In genomic region chr13:12228248-12228647, GRCm38 (mm10) we compare ENCODE assay signal across 30 mouse cellular contexts. TPM values are rescaled to one million over a fixed set of nuclear protein-coding genes. Genes with fewer than 3 reads are reported as not detected.
DNase-seq lines count a peak whose midpoint lies in the region; ATAC-seq and TF ChIP-seq lines count a peak whose summit lies in the region.
"Had no signal": no experiment of that assay in that cellular context is flagged by ENCODE, and none has a peak within 500 bp of the region (broad histone marks: within the 10 kb centered on the region; RNA-seq: fewer than 3 reads in every experiment).

No protein-coding gene starts in this region.

- ATAC-seq in kidney, embryonic 15.5 days (replicated peaks; ENCODE audit: low FRiP score), result no peak
- no peak for ATAC-seq in liver, embryonic 12.5 days
- ATAC-seq: forebrain, embryonic 15.5 days; intestine, postnatal 0 days; midbrain, embryonic 15.5 days had no signal

- WGBS in kidney, adult 2 months, result 55% methylated on average over 4 of the region's 4 CpGs
- 91% methylated on average over 4 of the region's 4 CpGs for WGBS in kidney, embryonic 15.5 days
- 83% methylated on average over 4 of the region's 4 CpGs for WGBS in liver, adult 2 months
- 88% methylated on average over 4 of the region's 4 CpGs for WGBS in liver, embryonic 12.5 days (ENCODE audit: insufficient replicate concordance)

- peak overlapping the region; percentile 66; the same call in 1 of the 2 replicates for H3K27ac ChIP-seq in kidney, adult 2 months (ENCODE audit: insufficient read depth, low read depth, low read length)
- no peak overlapping the region for H3K27ac ChIP-seq in kidney, embryonic 15.5 days
- H3K27ac ChIP-seq in liver, adult 2 months (replicated peaks; ENCODE audit: insufficient read depth, low read depth, low read length), result no peak overlapping the region
- H3K27ac ChIP-seq in liver, embryonic 12.5 days, result no peak overlapping the region
- H3K27ac ChIP-seq: embryonic facial prominence, embryonic 13.5 days; forebrain, embryonic 10.5 days; forebrain, embryonic 15.5 days; heart, embryonic 13.5 days; hindbrain, embryonic 14.5 days; layer of hippocampus, adult 2 months; left cerebral cortex, adult 2 months; liver, embryonic 14.5 days; midbrain, embryonic 10.5 days; midbrain, embryonic 15.5 days; neural tube, embryonic 15.5 days had no signal

- no peak overlapping the region for H3K9ac ChIP-seq in kidney, embryonic 15.5 days
- H3K9ac ChIP-seq in liver, adult 2 months (ENCODE audit: low read depth, low read length), result no peak overlapping the region
- no peak overlapping the region for H3K9ac ChIP-seq in liver, embryonic 12.5 days
- H3K9ac ChIP-seq: embryonic facial prominence, embryonic 13.5 days; forebrain, embryonic 15.5 days; heart, embryonic 13.5 days; hindbrain, embryonic 14.5 days; liver, embryonic 14.5 days; midbrain, embryonic 15.5 days; neural tube, embryonic 15.5 days had no signal

- no peak for TF ChIP-seq CTCF in kidney, adult 2 months (conservative IDR thresholded peaks at IDR 0.05; ENCODE audit: insufficient read depth, insufficient read length, low read depth, low read length)
- no peak for TF ChIP-seq CTCF in liver, adult 2 months (IDR thresholded peaks at IDR 0.05; ENCODE audit: low read depth, low read length)

- H3K9me3 ChIP-seq in kidney, embryonic 15.5 days (replicated peaks), result no peaks in the 10 kb centered on the region
- no peaks in the 10 kb centered on the region for H3K9me3 ChIP-seq in liver, embryonic 12.5 days (replicated peaks)
- H3K9me3 ChIP-seq: embryonic facial prominence, embryonic 13.5 days; forebrain, embryonic 10.5 days; forebrain, embryonic 15.5 days; G1E; heart, embryonic 13.5 days; midbrain, embryonic 10.5 days; midbrain, embryonic 15.5 days; neural tube, embryonic 15.5 days had no signal

- no peak for TF ChIP-seq POLR2A in kidney, adult 2 months (IDR thresholded peaks at IDR 0.05; ENCODE audit: low read depth, low read length)
- no peak for TF ChIP-seq POLR2A in liver, adult 2 months (IDR thresholded peaks at IDR 0.05; ENCODE audit: extremely low read depth, insufficient read depth, low read length)

- no peaks in the 10 kb centered on the region for H3K27me3 ChIP-seq in kidney, adult 2 months (replicated peaks; ENCODE audit: control insufficient read depth, insufficient read depth, low read length)
- no peaks in the 10 kb centered on the region for H3K27me3 ChIP-seq in kidney, embryonic 15.5 days
- H3K27me3 ChIP-seq in liver, adult 2 months (ENCODE audit: control insufficient read depth, insufficient read depth, low read length), result no peaks in the 10 kb centered on the region
- no peaks in the 10 kb centered on the region for H3K27me3 ChIP-seq in liver, embryonic 12.5 days (replicated peaks)
- H3K27me3 ChIP-seq: embryonic facial prominence, embryonic 13.5 days; forebrain, embryonic 15.5 days; heart, embryonic 13.5 days; midbrain, embryonic 15.5 days; neural tube, embryonic 15.5 days had no signal

- H3K36me3 ChIP-seq in kidney, adult 2 months (ENCODE audit: control insufficient read depth, insufficient read depth, low read length), result peaks cover 4% of the 10 kb centered on the region; the same call in 1 of the 2 replicates
- H3K36me3 ChIP-seq in kidney, embryonic 15.5 days, result peaks cover 87% of the 10 kb centered on the region
- peaks cover 33% of the 10 kb centered on the region for H3K36me3 ChIP-seq in liver, adult 2 months (ENCODE audit: control insufficient read depth, insufficient read depth, low read length)
- peaks cover 99% of the 10 kb centered on the region for H3K36me3 ChIP-seq in liver, embryonic 12.5 days

- H3K4me2 ChIP-seq in kidney, embryonic 15.5 days, result no peak overlapping the region
- H3K4me2 ChIP-seq in liver, embryonic 12.5 days, result no peak overlapping the region
- H3K4me2 ChIP-seq: embryonic facial prominence, embryonic 13.5 days; forebrain, embryonic 15.5 days; heart, embryonic 13.5 days; hindbrain, embryonic 14.5 days; midbrain, embryonic 15.5 days; neural tube, embryonic 15.5 days had no signal

- H3K4me3 ChIP-seq in kidney, adult 2 months (ENCODE audit: insufficient read depth, low read depth, low read length), result no peak overlapping the region
- H3K4me3 ChIP-seq in kidney, embryonic 15.5 days (replicated peaks), result no peak overlapping the region
- H3K4me3 ChIP-seq in liver, adult 2 months (ENCODE audit: insufficient read depth, low read depth, low read length), result no peak overlapping the region
- H3K4me3 ChIP-seq in liver, embryonic 12.5 days, result no peak overlapping the region
- H3K4me3 ChIP-seq: embryonic facial prominence, embryonic 13.5 days; forebrain, embryonic 10.5 days; forebrain, embryonic 15.5 days; heart, embryonic 13.5 days; layer of hippocampus, adult 2 months; left cerebral cortex, adult 2 months; midbrain, embryonic 10.5 days; midbrain, embryonic 15.5 days; neural tube, embryonic 15.5 days had no signal

- DNase-seq in gastrocnemius, adult 18-20 months (ENCODE audit: low spot score), result peak; percentile 23
- no peak for DNase-seq in gastrocnemius, postnatal 4 days (ENCODE audit: low spot score in 2 of 2)
- DNase-seq in kidney, adult 2 months, result peak; percentile 85
- DNase-seq in liver, adult 2 months (ENCODE audit: extremely low read depth, low read depth, low spot score), result peak; percentile 69
- DNase-seq in frontal cortex, postnatal 36 days (ENCODE audit: low spot score in 2 of 2), result no peak
- DNase-seq: adrenal gland, postnatal 14 days; cerebellum, adult 11 months; cerebellum, adult 9-10 months; cerebellum, postnatal 36 days; heart, postnatal 10 days; lung, adult 2 months; retina, postnatal 1 day; right cerebral cortex, postnatal 25 days; spleen, adult 18-20 months; thymus, postnatal 14 days had no signal

- H3K4me1 ChIP-seq in kidney, adult 2 months (ENCODE audit: control insufficient read depth, insufficient read depth, low read length), result peaks cover 6% of the 10 kb centered on the region; the same call in 1 of the 2 replicates
- no peaks in the 10 kb centered on the region for H3K4me1 ChIP-seq in kidney, embryonic 15.5 days
- peaks cover 9% of the 10 kb centered on the region for H3K4me1 ChIP-seq in liver, adult 2 months (ENCODE audit: control insufficient read depth, insufficient read depth, low read length)
- no peaks in the 10 kb centered on the region for H3K4me1 ChIP-seq in liver, embryonic 12.5 days
- H3K4me1 ChIP-seq: embryonic facial prominence, embryonic 13.5 days; forebrain, embryonic 10.5 days; forebrain, embryonic 15.5 days; heart, embryonic 13.5 days; midbrain, embryonic 10.5 days; midbrain, embryonic 15.5 days; neural tube, embryonic 15.5 days had no signal

- H3K79me2 ChIP-seq in liver, adult 2 months (ENCODE audit: control insufficient read depth, insufficient read depth, low read length), result no peaks in the 10 kb centered on the region

RNA-seq across cellular contexts. Expression of gene Mtr, which starts 29.7 kb away (rescaled TPM):
- 10 to 100 TPM; 13.1 to 15.7 TPM for total RNA-seq in gastrocnemius, adult 18-20 months (2021)
- 10 to 100 TPM; 30.9 to 38.1 TPM for total RNA-seq in gastrocnemius, postnatal 4 days (2021)
- 6.6 and 7.4 TPM in 2 replicates for polyA plus RNA-seq in kidney, adult 2 months (2012; rRNA removed)
- polyA plus RNA-seq in kidney, embryonic 15.5 days (2015; fragmentation: Nextera tagmentation; extraction: Ambion mirVana), result 13.7 and 15.0 TPM in 2 replicates
- total RNA-seq in liver, adult 2 months (2014; rRNA removed), result 5.0 and 5.5 TPM in 2 replicates
- 1.7 and 2.9 TPM in 2 replicates for polyA plus RNA-seq in liver, adult 2 months (2012; rRNA removed)
- 14.1 and 16.6 TPM in 2 replicates for polyA plus RNA-seq in liver, embryonic 12.5 days (2016; fragmentation: Nextera tagmentation; extraction: Ambion mirVana)

Comparison
In these comparisons a context has a peak if more than half of its experiments do, and no peak if none do; other contexts are left out.
1. DNase-seq: peak in gastrocnemius, adult 18-20 months (single experiment), kidney, adult 2 months (single experiment) and liver, adult 2 months (single experiment); none in gastrocnemius, postnatal 4 days (0 of 2) and frontal cortex, postnatal 36 days (0 of 2).